Mouse (Mus musculus) lung, postnatal 0 days (tissue): ENCODE measurements around the gene Adamts17. TPM values are rescaled to one million over a fixed set of nuclear protein-coding genes. Genes with fewer than 3 reads are reported as not detected.
A peak's percentile ranks its signal among the peaks of the same experiment; 100 is the strongest.

Experiments used
- ATAC-seq: fragments of 200-750 bp; cut with Nextera tagmentation; 2 replicates; pipeline ENCODE4 v1.8.0; 2017; ENCODE audit warnings: moderate library complexity
- DNase-seq: peaks from one replicate; pipeline ENCODE4 v3.0.0-alpha.2; 2016; ENCODE audit warnings: low spot score
- H3K27ac ChIP-seq: fragments of 300-500 bp; sonication (generic); 2 replicates; pipeline ENCODE4 v1.5.1; 2014; ENCODE audit warnings: antibody characterized with exemption, mild to moderate bottlenecking, low read length, mixed read lengths
- H3K27me3 ChIP-seq: fragments of 300-500 bp; sonication (generic); replicated peaks from 2 replicates; pipeline ENCODE4 v1.6.1; 2014; ENCODE audit warnings: low read length, mixed read lengths; ENCODE audit not compliant: insufficient read depth
- H3K36me3 ChIP-seq: fragments of 300-500 bp; sonication (generic); 2 replicates; pipeline ENCODE4 v1.6.1; 2014; ENCODE audit warnings: low read length, mixed read lengths; ENCODE audit not compliant: insufficient read depth
- H3K4me1 ChIP-seq: fragments of 300-500 bp; sonication (generic); 2 replicates; pipeline ENCODE4 v1.6.1; 2014; ENCODE audit warnings: antibody characterized with exemption, low read depth, low read length, mixed read lengths; ENCODE audit not compliant: insufficient read depth
- H3K4me2 ChIP-seq: fragments of 300-500 bp; sonication (generic); replicated peaks from 2 replicates; pipeline ENCODE4 v1.6.1; 2014; ENCODE audit warnings: low read depth, mild to moderate bottlenecking, low read length, moderate library complexity, mixed read lengths
- H3K4me3 ChIP-seq: fragments of 300-500 bp; sonication (generic); 2 replicates; pipeline ENCODE4 v1.5.1; 2014; ENCODE audit warnings: low read depth, low read length
- H3K9ac ChIP-seq: fragments of 300-500 bp; sonication (generic); replicated peaks from 2 replicates; pipeline ENCODE4 v1.6.1; 2014; ENCODE audit warnings: low read depth, mild to moderate bottlenecking
- H3K9me3 ChIP-seq: fragments of 300-500 bp; sonication (generic); 2 replicates; pipeline ENCODE4 v1.6.1; 2016; ENCODE audit warnings: low read length, mixed read lengths
- CTCF ChIP-seq: IDR thresholded peaks from 2 replicates; pipeline ENCODE4 v1.5.1; 2016; ENCODE audit warnings: antibody characterized with exemption, mild to moderate bottlenecking
- EP300 ChIP-seq: IDR thresholded peaks from 2 replicates; pipeline ENCODE4 v1.6.1; 2016; ENCODE audit warnings: antibody characterized with exemption, mild to moderate bottlenecking, control low read depth
- WGBS: fragments of 180-500 bp; shearing (Covaris S2); extraction: QIAGEN DNeasy Blood & Tissue Kit; methylation state at CpG from one replicate; pipeline ENCODE4 v1.1.7; 2014; 5-methylcytosine and 5-hydroxymethylcytosine counted together
- polyA plus RNA-seq: library from polyadenylated mRNA; unstranded; fragments of >200 nt; fragmentation: Nextera tagmentation; extraction: Ambion mirVana; gene quantifications from 2 replicates; pipeline ENCODE4 v1.2.1, GENCODE M21; 2015

Gene Adamts17
- polyA plus RNA-seq, 1 experiment from 2014 or later = 14.5 TPM

GRCm38 (mm10) chr7:66966541-66967205, 127.1 kb downstream of the Adamts17 start:
- no peaks in the 10 kb centered on the region for H3K27me3 ChIP-seq
- H3K27ac ChIP-seq = no peak overlapping the region
- no peak overlapping the region for H3K4me3 ChIP-seq
- no peak overlapping the region for H3K4me2 ChIP-seq
- no peaks in the 10 kb centered on the region for H3K9me3 ChIP-seq
- WGBS = 59% methylated on average over 6 of the region's 6 CpGs
- no peaks in the 10 kb centered on the region for H3K4me1 ChIP-seq
- H3K36me3 ChIP-seq = no peaks in the 10 kb centered on the region
- no peak overlapping the region for H3K9ac ChIP-seq
- peak; percentile 40; the same call in 1 of the 2 replicates for ATAC-seq
- TF ChIP-seq EP300 (no peak), CTCF (no peak)
- DNase-seq = peak; percentile 19

- H3K4me3 ChIP-seq = no peak overlapping the region
- no peak overlapping the region for H3K9ac ChIP-seq
- no peaks in the 10 kb centered on the region for H3K9me3 ChIP-seq
- no peaks in the 10 kb centered on the region for H3K27me3 ChIP-seq
- H3K27ac ChIP-seq = no peak overlapping the region
- H3K4me2 ChIP-seq = no peak overlapping the region
- TF ChIP-seq CTCF (no peak), EP300 (no peak)
- no peaks in the 10 kb centered on the region for H3K36me3 ChIP-seq
- no peaks in the 10 kb centered on the region for H3K4me1 ChIP-seq
- no peak for DNase-seq
- WGBS = 70% methylated on average over 8 of the region's 8 CpGs
- no peak for ATAC-seq
Observed at GRCm38 (mm10) chr7:66967206-66967919, 127.8 kb downstream of the Adamts17 start.

- Histone ChIP-seq H3K9ac (no peak overlapping the region), H3K36me3 (no peaks in the 10 kb centered on the region), H3K4me2 (no peak overlapping the region), H3K9me3 (no peaks in the 10 kb centered on the region), H3K4me3 (no peak overlapping the region), H3K4me1 (no peaks in the 10 kb centered on the region), H3K27me3 (no peaks in the 10 kb centered on the region), H3K27ac (no peak overlapping the region)
- 41% methylated on average over 6 of the region's 6 CpGs for WGBS
- ATAC-seq = peak; percentile 33
- no peak for TF ChIP-seq CTCF
- no peak for TF ChIP-seq EP300
- no peak for DNase-seq
Observed at GRCm38 (mm10) chr7:66968661-66969060, 129.1 kb downstream of the Adamts17 start.

DNA sequence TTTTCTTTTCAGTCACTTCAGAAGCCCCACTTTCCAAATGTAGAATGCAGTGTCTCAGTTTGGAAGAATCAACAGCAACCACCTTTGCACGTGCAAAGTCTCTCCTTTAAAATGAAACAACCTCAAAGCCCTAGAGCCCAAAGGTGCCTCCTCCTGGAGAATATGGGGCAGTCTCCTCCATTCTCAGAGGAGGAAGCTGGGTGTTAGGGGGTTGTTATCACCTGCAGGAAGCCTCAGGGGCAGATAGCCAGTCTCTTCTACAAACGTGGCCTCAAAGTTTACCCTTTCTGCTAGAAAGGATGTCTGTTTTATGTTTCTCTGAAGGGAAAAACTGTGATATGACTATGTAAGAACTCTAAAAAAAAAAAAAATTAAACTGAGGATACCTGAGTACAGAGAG, 129.7 kb downstream of the Adamts17 start:
- 39% methylated on average over 2 of the region's 2 CpGs for WGBS
- no peak overlapping the region for H3K27ac ChIP-seq

GRCm38 (mm10) chr7:66970235-66970634, 130.7 kb downstream of the Adamts17 start:
- WGBS = 67% methylated on average over 2 of the region's 2 CpGs
- no peaks in the 10 kb centered on the region for H3K27me3 ChIP-seq
- no peaks in the 10 kb centered on the region for H3K9me3 ChIP-seq
- no peak overlapping the region for H3K27ac ChIP-seq
- ATAC-seq (no peak), DNase-seq (no peak)
- no peak overlapping the region for H3K4me3 ChIP-seq
- H3K9ac ChIP-seq = no peak overlapping the region
- H3K36me3 ChIP-seq = no peaks in the 10 kb centered on the region
- no peak overlapping the region for H3K4me2 ChIP-seq
- H3K4me1 ChIP-seq = no peaks in the 10 kb centered on the region
- TF ChIP-seq CTCF (no peak), EP300 (no peak)

More for the DNA sequence above, 129.7 kb downstream of the Adamts17 start:
- no peaks in the 10 kb centered on the region for H3K9me3 ChIP-seq
- no peaks in the 10 kb centered on the region for H3K36me3 ChIP-seq
- H3K27me3 ChIP-seq = no peaks in the 10 kb centered on the region
- DNase-seq = no peak
- H3K4me2 ChIP-seq = no peak overlapping the region
- ATAC-seq = no peak
- H3K9ac ChIP-seq = no peak overlapping the region
- no peaks in the 10 kb centered on the region for H3K4me1 ChIP-seq
- H3K4me3 ChIP-seq = no peak overlapping the region
- TF ChIP-seq EP300 (no peak), CTCF (no peak)

- H3K4me2 ChIP-seq = no peak overlapping the region
- no peaks in the 10 kb centered on the region for H3K4me1 ChIP-seq
- ATAC-seq (no peak), DNase-seq (no peak)
- H3K36me3 ChIP-seq = no peaks in the 10 kb centered on the region
- no peak overlapping the region for H3K27ac ChIP-seq
- H3K9ac ChIP-seq = no peak overlapping the region
- H3K9me3 ChIP-seq = no peaks in the 10 kb centered on the region
- WGBS = 36% methylated on average over 2 of the region's 2 CpGs
- TF ChIP-seq EP300 (no peak), CTCF (no peak)
- H3K27me3 ChIP-seq = no peaks in the 10 kb centered on the region
- H3K4me3 ChIP-seq = no peak overlapping the region
Observed at GRCm38 (mm10) chr7:66970974-66971373, 131.4 kb downstream of the Adamts17 start.
